Mouse (Mus musculus) heart, postnatal 0 days (tissue): ENCODE data around the gene Bclaf1.

Source experiments
- CTCF ChIP-seq: IDR thresholded peaks from 2 replicates; pipeline ENCODE4 v1.5.1; 2016; ENCODE audit warnings: antibody characterized with exemption, control low read depth, low read depth
- EP300 ChIP-seq: IDR thresholded peaks from 2 replicates; pipeline ENCODE4 v1.6.1; 2016; ENCODE audit warnings: antibody characterized with exemption, low read depth

- TF ChIP-seq CTCF = no peak
- no peak for TF ChIP-seq EP300
Observed at GRCm38 (mm10) chr10:20377621-20378020, 65.4 kb downstream of the Bclaf1 start.
